Mouse (Mus musculus) limb, embryonic 11.5 days (tissue): Measurements from ENCODE around the gene Myh10. TPM values are rescaled to one million over a fixed set of nuclear protein-coding genes. Genes with fewer than 3 reads are reported as not detected.

Source experiments
- ATAC-seq: fragments of 200-750 bp; cut with Nextera tagmentation; 2 replicates; pipeline ENCODE4 v1.8.0; 2017; ENCODE audit warnings: low read depth; ENCODE audit not compliant: insufficient number of reproducible peaks, low FRiP score, low TSS enrichment
- DNase-seq: peaks from one replicate; pipeline ENCODE4 v3.0.0-alpha.2; 2015; ENCODE audit warnings: low spot score
- H3K27ac ChIP-seq: fragments of 300-500 bp; sonication (generic); replicated peaks from 2 replicates; pipeline ENCODE4 v1.5.1; 2014; ENCODE audit warnings: low read depth, mild to moderate bottlenecking, low read length
- H3K27me3 ChIP-seq: fragments of 300-500 bp; sonication (generic); 2 replicates; pipeline ENCODE4 v1.6.1; 2014; ENCODE audit warnings: mild to moderate bottlenecking, low read length, mixed read lengths; ENCODE audit not compliant: control insufficient read depth, insufficient read depth
- H3K36me3 ChIP-seq: fragments of 300-500 bp; sonication (generic); 2 replicates; pipeline ENCODE4 v1.6.1; 2014; ENCODE audit warnings: mild to moderate bottlenecking, low read length, moderate library complexity, mixed read lengths; ENCODE audit not compliant: control insufficient read depth, insufficient read depth
- H3K4me1 ChIP-seq: fragments of 300-500 bp; sonication (generic); 2 replicates; pipeline ENCODE4 v1.6.1; 2014; ENCODE audit warnings: low read length, mixed read lengths; ENCODE audit not compliant: control insufficient read depth, insufficient read depth
- H3K4me2 ChIP-seq: fragments of 300-500 bp; sonication (generic); 2 replicates; pipeline ENCODE4 v1.6.1; 2014; ENCODE audit warnings: low read depth, mild to moderate bottlenecking, moderate library complexity; ENCODE audit not compliant: severe bottlenecking
- H3K4me3 ChIP-seq: fragments of 300-500 bp; sonication (generic); 2 replicates; pipeline ENCODE4 v1.5.1; 2014; ENCODE audit warnings: low read depth, low read length
- H3K9ac ChIP-seq: fragments of 300-500 bp; sonication (generic); 2 replicates; pipeline ENCODE4 v1.6.1; 2014; ENCODE audit warnings: mild to moderate bottlenecking, low read length
- H3K9me3 ChIP-seq: fragments of 300-500 bp; sonication (generic); 2 replicates; pipeline ENCODE4 v1.6.1; 2016; ENCODE audit warnings: low read length; ENCODE audit not compliant: control insufficient read depth
- WGBS: fragments of 180-500 bp; shearing (Covaris S2); extraction: QIAGEN DNeasy Blood & Tissue Kit; methylation state at CpG from one replicate; pipeline ENCODE4 v1.1.7; 2014; 5-methylcytosine and 5-hydroxymethylcytosine counted together
- polyA plus RNA-seq: library from polyadenylated mRNA; unstranded; fragments of >200 nt; fragmentation: Nextera tagmentation; extraction: Ambion mirVana; gene quantifications from 2 replicates; pipeline ENCODE4 v1.2.1, GENCODE M21; 2014

The Myh10 gene
- polyA plus RNA-seq, 1 experiment from 2014 or later, result 148 TPM

GRCm38 (mm10) chr11:68761664-68762063 is 70.3 kb downstream of the Myh10 start:
- H3K9ac ChIP-seq, result no peak overlapping the region
- H3K4me3 ChIP-seq, result no peak overlapping the region
- H3K9me3 ChIP-seq, result no peaks in the 10 kb centered on the region
- H3K4me1 ChIP-seq, result 0 out of 2 replicates have a peak, but pooled peaks cover 2% of the 10 kb centered on the region
- ATAC-seq, result no peak
- H3K27me3 ChIP-seq, result no peaks in the 10 kb centered on the region
- no peak overlapping the region; the same call in 1 of the 2 replicates for H3K4me2 ChIP-seq
- no peak overlapping the region for H3K27ac ChIP-seq
- H3K36me3 ChIP-seq, result peaks cover 28% of the 10 kb centered on the region
- DNase-seq, result no peak
- 88% methylated on average over 6 of the region's 6 CpGs for WGBS

- no peak for ATAC-seq
- no peaks in the 10 kb centered on the region for H3K4me1 ChIP-seq
- no peak overlapping the region for H3K9ac ChIP-seq
- H3K4me3 ChIP-seq, result no peak overlapping the region
- no peaks in the 10 kb centered on the region for H3K9me3 ChIP-seq
- no peak overlapping the region for H3K27ac ChIP-seq
- peaks cover 35% of the 10 kb centered on the region for H3K36me3 ChIP-seq
- no peaks in the 10 kb centered on the region for H3K27me3 ChIP-seq
- no peak overlapping the region for H3K4me2 ChIP-seq
- no peak for DNase-seq
- whole genome bisulfite sequencing, result 82% methylated on average over 3 of the region's 3 CpGs
These were observed 73.3 kb downstream of the Myh10 start for GRCm38 (mm10) chr11:68764622-68765021.

- 95% methylated on average over 10 of the region's 10 CpGs for WGBS
- no peak for DNase-seq
- Histone ChIP-seq H3K4me3 (no peak overlapping the region), H3K27me3 (no peaks in the 10 kb centered on the region), H3K4me2 (no peak overlapping the region), H3K36me3 (peaks cover 40% of the 10 kb centered on the region), H3K9ac (no peak overlapping the region), H3K9me3 (no peaks in the 10 kb centered on the region), H3K4me1 (no peaks in the 10 kb centered on the region), H3K27ac (no peak overlapping the region)
- ATAC-seq, result no peak
These were observed 76.6 kb downstream of the Myh10 start for GRCm38 (mm10) chr11:68767762-68768542.

GRCm38 (mm10) chr11:68769770-68770510 is 78.6 kb downstream of the Myh10 start:
- Histone ChIP-seq H3K27ac (no peak overlapping the region), H3K4me2 (no peak overlapping the region), H3K4me1 (no peaks in the 10 kb centered on the region), H3K4me3 (no peak overlapping the region), H3K9ac (no peak overlapping the region), H3K36me3 (peaks cover 35% of the 10 kb centered on the region), H3K27me3 (no peaks in the 10 kb centered on the region), H3K9me3 (no peaks in the 10 kb centered on the region)
- DNase-seq (no peak), ATAC-seq (no peak)
- 92% methylated on average over 9 of the region's 9 CpGs for WGBS

GRCm38 (mm10) chr11:68776147-68776655 is 84.8 kb downstream of the Myh10 start:
- no peak for DNase-seq
- H3K4me3 ChIP-seq, result no peak overlapping the region
- no peaks in the 10 kb centered on the region for H3K27me3 ChIP-seq
- H3K4me1 ChIP-seq, result no peaks in the 10 kb centered on the region
- WGBS, result 75% methylated on average over 7 of the region's 7 CpGs
- H3K36me3 ChIP-seq, result peaks cover 24% of the 10 kb centered on the region
- no peak overlapping the region for H3K4me2 ChIP-seq
- no peak overlapping the region for H3K9ac ChIP-seq
- ATAC-seq, result no peak
- no peaks in the 10 kb centered on the region for H3K9me3 ChIP-seq
- H3K27ac ChIP-seq, result no peak overlapping the region

- Histone ChIP-seq H3K27me3 (no peaks in the 10 kb centered on the region), H3K4me3 (no peak overlapping the region), H3K9me3 (no peaks in the 10 kb centered on the region), H3K36me3 (peaks cover 21% of the 10 kb centered on the region), H3K9ac (no peak overlapping the region), H3K4me1 (no peaks in the 10 kb centered on the region), H3K27ac (no peak overlapping the region), H3K4me2 (no peak overlapping the region)
- DNase-seq (no peak), ATAC-seq (no peak)
- 88% methylated on average over 11 of the region's 11 CpGs for WGBS
These were observed 86.6 kb downstream of the Myh10 start for GRCm38 (mm10) chr11:68777933-68778332.

- Histone ChIP-seq H3K9me3 (no peaks in the 10 kb centered on the region), H3K9ac (no peak overlapping the region), H3K4me1 (no peaks in the 10 kb centered on the region), H3K27me3 (no peaks in the 10 kb centered on the region), H3K4me2 (no peak overlapping the region), H3K36me3 (peaks cover 27% of the 10 kb centered on the region), H3K4me3 (no peak overlapping the region), H3K27ac (no peak overlapping the region)
- ATAC-seq (no peak), DNase-seq (no peak)
These were observed 87.5 kb downstream of the Myh10 start for GRCm38 (mm10) chr11:68778855-68779254.

- no peak for ATAC-seq
- no peak for DNase-seq
- Histone ChIP-seq H3K4me1 (no peaks in the 10 kb centered on the region), H3K4me2 (no peak overlapping the region), H3K9ac (no peak overlapping the region), H3K36me3 (peaks cover 35% of the 10 kb centered on the region), H3K27me3 (no peaks in the 10 kb centered on the region), H3K9me3 (no peaks in the 10 kb centered on the region), H3K4me3 (no peak overlapping the region), H3K27ac (no peak overlapping the region)
- 90% methylated on average over 10 of the region's 10 CpGs for WGBS
These were observed 88.5 kb downstream of the Myh10 start for GRCm38 (mm10) chr11:68779735-68780465.
